Comparison of ENCODE assay signal across 30 mouse cellular contexts in genomic region chr4:120101186-120101585, GRCm38 (mm10). TPM values are rescaled to one million over a fixed set of nuclear protein-coding genes. Genes with fewer than 3 reads are reported as not detected.
DNase-seq lines count a peak whose midpoint lies in the region; ATAC-seq and TF ChIP-seq lines count a peak whose summit lies in the region.
"Had no signal": no experiment of that assay in that cellular context is flagged by ENCODE, and none has a peak within 500 bp of the region (broad histone marks: within the 10 kb centered on the region; RNA-seq: fewer than 3 reads in every experiment).

No protein-coding gene starts in this region.

- intact Hi-C loops in left cerebral cortex, postnatal 14 days (cut with DNase I), result loop anchor here (10.0 kb wide), 3 partner anchors 136 to 466 kb away; partner anchors contain the start of gene Guca2a

- no peaks in the 10 kb centered on the region for H3K79me2 ChIP-seq in liver, adult 2 months (ENCODE audit: control insufficient read depth, insufficient read depth, low read length)

- TF ChIP-seq POLR2A in liver, adult 2 months (IDR thresholded peaks at IDR 0.05; ENCODE audit: extremely low read depth, insufficient read depth, low read length), result no peak

- TF ChIP-seq CTCF in liver, adult 2 months (IDR thresholded peaks at IDR 0.05; ENCODE audit: low read depth, low read length), result no peak

- H3K9ac ChIP-seq in liver, adult 2 months (ENCODE audit: low read depth, low read length), result no peak overlapping the region
- no peak overlapping the region for H3K9ac ChIP-seq in liver, embryonic 12.5 days
- H3K9ac ChIP-seq: embryonic facial prominence, embryonic 13.5 days; embryonic facial prominence, embryonic 15.5 days; forebrain, embryonic 13.5 days; forebrain, embryonic 15.5 days; forebrain, postnatal 0 days had no signal

- H3K4me3 ChIP-seq in liver, adult 2 months (ENCODE audit: insufficient read depth, low read depth, low read length), result no peak overlapping the region
- no peak overlapping the region for H3K4me3 ChIP-seq in liver, embryonic 12.5 days
- H3K4me3 ChIP-seq: embryonic facial prominence, embryonic 13.5 days; embryonic facial prominence, embryonic 15.5 days; erythroblast, embryonic 14.5 days; forebrain, embryonic 13.5 days; forebrain, embryonic 15.5 days had no signal

- no peak overlapping the region for H3K27ac ChIP-seq in liver, adult 2 months (replicated peaks; ENCODE audit: insufficient read depth, low read depth, low read length)
- no peak overlapping the region for H3K27ac ChIP-seq in liver, embryonic 12.5 days
- H3K27ac ChIP-seq: embryonic facial prominence, embryonic 13.5 days; embryonic facial prominence, embryonic 15.5 days; forebrain, embryonic 13.5 days; forebrain, embryonic 15.5 days had no signal

- ATAC-seq in liver, embryonic 12.5 days, result no peak
- ATAC-seq: activated CD4-positive, CD25-positive, alpha-beta regulatory T cell, adult 4 months; CD4-positive, CD25-positive, alpha-beta regulatory T cell, adult 4 months; forebrain, embryonic 13.5 days; forebrain, embryonic 15.5 days; forebrain, postnatal 0 days; Patski had no signal

- DNase-seq in liver, adult 2 months (ENCODE audit: extremely low read depth, low read depth, low spot score), result peak; percentile 98
- peak; percentile 25 for DNase-seq in adipocyte (ENCODE audit: low spot score)
- DNase-seq in fat pad, adult 2 months (ENCODE audit: extremely low read depth, low read depth, low spot score), result peak; percentile 62
- DNase-seq in layer of hippocampus, postnatal 36 days, result no peak
- DNase-seq in left cerebral cortex, postnatal 14 days (ENCODE audit: low spot score in 2 of 2), result no peak
- DNase-seq: adrenal gland, adult 2 months; adrenal gland, postnatal 10 days; adrenal gland, postnatal 25 days; B cell, adult 2 months; cerebellum, adult 11-12 months; cerebellum, adult 2 months; cerebellum, adult 9-10 months; cerebellum, postnatal 10 days; cerebellum, postnatal 25 days; forebrain, postnatal 0 days had no signal

- H3K9me3 ChIP-seq in liver, embryonic 12.5 days (replicated peaks), result 0 out of 2 replicates have a peak, but pooled peaks cover 6% of the 10 kb centered on the region
- H3K9me3 ChIP-seq: embryonic facial prominence, embryonic 13.5 days had no signal

- H3K4me2 ChIP-seq in liver, embryonic 12.5 days, result no peak overlapping the region
- H3K4me2 ChIP-seq: embryonic facial prominence, embryonic 13.5 days; embryonic facial prominence, embryonic 15.5 days; forebrain, embryonic 13.5 days; forebrain, embryonic 15.5 days had no signal

- H3K4me1 ChIP-seq in liver, adult 2 months (ENCODE audit: control insufficient read depth, insufficient read depth, low read length), result peaks cover 5% of the 10 kb centered on the region
- H3K4me1 ChIP-seq in liver, embryonic 12.5 days, result no peaks in the 10 kb centered on the region
- H3K4me1 ChIP-seq: embryonic facial prominence, embryonic 13.5 days; embryonic facial prominence, embryonic 15.5 days; forebrain, embryonic 13.5 days; forebrain, embryonic 15.5 days had no signal

- H3K36me3 ChIP-seq in liver, adult 2 months (ENCODE audit: control insufficient read depth, insufficient read depth, low read length), result no peaks in the 10 kb centered on the region
- H3K36me3 ChIP-seq in liver, embryonic 12.5 days, result no peaks in the 10 kb centered on the region
- H3K36me3 ChIP-seq: embryonic facial prominence, embryonic 13.5 days; embryonic facial prominence, embryonic 15.5 days; G1E had no signal

- H3K27me3 ChIP-seq in liver, adult 2 months (ENCODE audit: control insufficient read depth, insufficient read depth, low read length), result no peaks in the 10 kb centered on the region
- no peaks in the 10 kb centered on the region for H3K27me3 ChIP-seq in liver, embryonic 12.5 days (replicated peaks)
- H3K27me3 ChIP-seq: CH12.LX; embryonic facial prominence, embryonic 13.5 days; embryonic facial prominence, embryonic 15.5 days; forebrain, embryonic 13.5 days; forebrain, embryonic 15.5 days; Patski had no signal

RNA-seq across cellular contexts. Expression of gene AL607142.1, which starts 36.4 kb away (rescaled TPM):
- total RNA-seq in liver, adult 2 months (2014; rRNA removed), result not detected in 2 replicates
- not detected in 2 replicates for polyA plus RNA-seq in liver, adult 2 months (2012; rRNA removed)
- polyA plus RNA-seq in liver, embryonic 12.5 days (2016; fragmentation: Nextera tagmentation; extraction: Ambion mirVana), result not detected in 2 replicates
- not detected for total RNA-seq in layer of hippocampus, postnatal 36 days (2021)
- not detected for total RNA-seq in left cerebral cortex, postnatal 14 days (2021)
- total RNA-seq: adrenal gland, adult 2 months; adrenal gland, postnatal 10 days; adrenal gland, postnatal 25 days; adrenal gland, postnatal 4 days; CH12.LX; forebrain, postnatal 0 days; G1E had no signal
- polyA plus RNA-seq: activated CD4-positive, CD25-positive, alpha-beta regulatory T cell, adult 4 months; adrenal gland, adult 2 months; CD4-positive, CD25-positive, alpha-beta regulatory T cell, adult 4 months; cerebellum, adult 2 months; cortical plate, adult 2 months; embryonic facial prominence, embryonic 11.5 days; embryonic facial prominence, embryonic 13.5 days; embryonic facial prominence, embryonic 15.5 days; erythroblast, embryonic 14.5 days; forebrain, embryonic 11.5 days; forebrain, embryonic 13.5 days; forebrain, embryonic 15.5 days; forebrain, postnatal 0 days; G1E; Patski had no signal

RNA-seq across cellular contexts. Expression of gene Edn2, which starts 59.8 kb away (rescaled TPM):
- total RNA-seq in liver, adult 2 months (2014; rRNA removed), result not detected in 2 replicates
- not detected in 2 replicates for polyA plus RNA-seq in liver, adult 2 months (2012; rRNA removed)
- 0.15 and 0.35 TPM in 2 replicates for polyA plus RNA-seq in liver, embryonic 12.5 days (2016; fragmentation: Nextera tagmentation; extraction: Ambion mirVana)
- not detected for total RNA-seq in layer of hippocampus, postnatal 36 days (2021)
- total RNA-seq in left cerebral cortex, postnatal 14 days (2021), result not detected
- total RNA-seq: adrenal gland, adult 2 months; adrenal gland, postnatal 10 days; adrenal gland, postnatal 25 days; adrenal gland, postnatal 4 days; CH12.LX; forebrain, postnatal 0 days; G1E had no signal
- polyA plus RNA-seq: activated CD4-positive, CD25-positive, alpha-beta regulatory T cell, adult 4 months; adrenal gland, adult 2 months; CD4-positive, CD25-positive, alpha-beta regulatory T cell, adult 4 months; erythroblast, embryonic 14.5 days; forebrain, embryonic 11.5 days; G1E; Patski had no signal

Comparison
In these comparisons a context has a peak if more than half of its experiments do, and no peak if none do; other contexts are left out.
1. DNase-seq: peak in liver, adult 2 months (single experiment), adipocyte (single experiment) and fat pad, adult 2 months (single experiment); none in layer of hippocampus, postnatal 36 days (0 of 2) and left cerebral cortex, postnatal 14 days (0 of 2).